Mouse (Mus musculus) large intestine, adult 2 months (tissue): ENCODE measurements around the gene Asb10. TPM values are rescaled to one million over a fixed set of nuclear protein-coding genes. Genes with fewer than 3 reads are reported as not detected.

Source experiments
- DNase-seq: peaks from one replicate; pipeline ENCODE4 v3.0.0-alpha.2; 2012; ENCODE audit warnings: low read depth, low spot score
- WGBS: fragments of 180-500 bp; shearing (Covaris S2); methylation state at CpG from one replicate; pipeline ENCODE4 v1.1.7; 2018; 5-methylcytosine and 5-hydroxymethylcytosine counted together
- polyA plus RNA-seq: library from polyadenylated mRNA; depleted of rRNA; stranded (reverse); fragments of >200 nt; gene quantifications from 2 replicates; pipeline ENCODE4 v1.2.3, GENCODE M21; 2012; rRNA removed

Asb10 gene
- polyA plus RNA-seq, 1 experiment = 0.20 TPM

DNA sequence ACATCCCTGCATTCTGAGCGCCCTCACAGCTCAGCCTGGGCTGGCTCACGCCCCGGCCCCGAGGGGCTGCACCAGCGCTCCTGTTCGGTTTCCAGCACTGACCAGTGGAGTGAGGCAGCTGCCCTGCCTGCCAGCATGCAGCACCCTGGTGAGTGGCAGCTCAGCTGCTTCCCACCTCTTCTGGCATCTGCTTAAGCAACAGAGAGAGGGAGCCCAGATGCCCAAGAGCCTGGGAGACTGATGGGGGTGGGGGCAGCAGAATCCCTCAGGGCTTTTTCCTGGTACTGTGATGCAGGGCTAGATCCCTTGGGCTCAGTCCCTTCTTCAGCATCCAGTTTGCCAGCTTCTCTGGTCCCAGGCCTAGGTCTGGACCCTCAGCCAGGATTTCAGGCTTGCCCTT, 44.0 kb downstream of the Asb10 start:
- DNase-seq = no peak
- 89% methylated on average over 6 of the region's 6 CpGs for WGBS

DNA sequence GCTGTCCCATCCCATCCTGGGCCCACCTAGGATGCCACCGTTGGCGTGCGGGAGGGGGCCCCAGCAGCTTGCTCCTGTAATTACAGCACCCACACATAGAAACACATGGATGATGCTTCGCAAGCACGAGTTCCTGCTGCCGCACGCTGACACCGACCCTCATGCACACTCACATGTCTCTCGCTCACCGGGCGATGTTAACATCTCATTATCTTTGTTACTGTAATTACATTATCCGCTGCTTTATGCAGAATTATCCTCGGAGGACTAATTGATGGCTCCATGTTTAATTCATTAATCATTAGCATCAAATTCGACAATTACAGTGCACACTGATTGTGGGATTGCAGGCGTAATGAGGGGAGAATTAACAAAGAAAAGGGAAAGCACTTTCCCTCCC, 45.8 kb downstream of the Asb10 start:
- 95% methylated on average over 15 of the region's 15 CpGs for WGBS
- no peak for DNase-seq

DNA sequence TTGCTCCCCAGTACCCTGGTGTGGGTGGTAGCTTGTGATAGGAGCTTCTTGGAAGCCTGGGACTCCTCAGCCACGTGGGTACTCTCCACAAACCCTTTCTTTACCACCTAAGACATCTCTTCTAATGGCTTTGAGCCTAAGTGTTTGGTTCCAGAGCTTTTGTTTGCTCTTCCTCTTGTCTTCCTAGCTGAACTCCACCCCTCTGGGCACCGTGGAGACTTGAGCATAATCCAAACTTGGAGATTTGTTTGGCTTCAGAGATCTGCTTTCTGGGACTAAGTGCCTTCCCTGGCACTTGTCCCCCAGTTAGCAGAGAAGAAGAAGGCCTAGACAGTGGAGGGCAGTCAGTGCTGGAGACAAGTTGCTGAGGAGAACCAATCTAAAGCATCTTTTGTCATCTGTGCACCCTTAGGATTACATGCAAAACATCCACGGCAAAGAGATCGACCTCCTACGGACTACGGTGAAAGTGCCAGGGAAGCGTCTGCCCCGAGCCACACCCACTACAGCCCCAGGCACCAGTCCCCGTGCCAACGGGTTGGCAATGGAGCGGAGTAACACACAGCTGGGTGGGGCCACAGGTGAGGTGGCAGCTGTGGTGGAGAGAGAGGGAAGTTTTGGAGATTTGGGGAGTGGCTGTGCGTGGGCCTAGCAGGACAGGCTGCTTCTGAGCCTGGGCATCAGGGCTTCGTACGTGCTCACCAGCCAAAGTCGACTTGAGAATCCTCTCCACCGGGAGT, 48.1 kb downstream of the Asb10 start:
- WGBS = 35% methylated on average over 16 of the region's 16 CpGs
- DNase-seq = no peak

DNA sequence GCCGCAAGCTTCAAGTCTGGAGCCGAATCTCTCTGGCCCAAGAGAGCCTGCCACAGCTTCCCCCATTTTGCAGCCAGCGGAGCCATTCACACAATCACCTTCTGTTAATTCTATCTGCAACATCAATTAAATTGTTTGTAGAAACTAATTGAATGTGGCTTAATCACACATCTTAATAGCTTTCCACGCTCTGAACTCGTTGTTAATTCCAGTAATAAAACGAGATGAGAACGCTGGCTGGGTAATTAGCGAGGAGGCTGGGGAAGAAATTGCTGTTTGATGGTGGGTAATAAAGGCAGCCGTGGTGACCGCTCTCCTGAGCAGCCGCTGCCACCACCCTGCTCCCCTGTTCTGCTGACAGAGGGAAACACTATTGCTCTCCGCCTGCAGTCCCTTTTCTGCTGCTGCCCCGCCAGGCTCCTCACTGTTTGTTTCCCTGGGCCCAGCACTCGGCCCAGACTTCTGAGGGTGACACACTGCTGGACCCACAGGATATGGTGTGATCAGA, 50.3 kb downstream of the Asb10 start:
- WGBS = 42% methylated on average over 14 of the region's 14 CpGs
- DNase-seq = no peak

DNA sequence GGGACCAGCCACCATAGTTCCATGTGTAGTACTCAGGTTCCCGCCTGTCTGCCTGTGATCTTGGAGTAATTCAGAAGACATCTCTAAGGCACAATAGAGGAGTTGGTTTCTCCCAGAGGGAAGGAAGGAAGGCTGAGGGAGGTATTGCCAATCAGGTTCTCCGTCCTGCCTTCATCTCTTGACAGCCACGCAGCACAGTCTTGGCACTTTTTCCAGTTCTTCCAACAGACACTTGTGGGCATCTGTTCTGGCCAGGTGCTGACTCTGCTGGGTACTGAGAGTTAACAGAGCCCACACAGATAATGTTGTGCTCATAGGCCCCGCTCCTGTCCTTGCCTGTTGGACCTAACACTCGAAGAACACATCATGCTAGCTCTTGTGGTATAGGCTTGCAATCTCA, 54.0 kb downstream of the Asb10 start:
- no peak for DNase-seq
- WGBS = 97% methylated on average over 5 of the region's 5 CpGs

DNA sequence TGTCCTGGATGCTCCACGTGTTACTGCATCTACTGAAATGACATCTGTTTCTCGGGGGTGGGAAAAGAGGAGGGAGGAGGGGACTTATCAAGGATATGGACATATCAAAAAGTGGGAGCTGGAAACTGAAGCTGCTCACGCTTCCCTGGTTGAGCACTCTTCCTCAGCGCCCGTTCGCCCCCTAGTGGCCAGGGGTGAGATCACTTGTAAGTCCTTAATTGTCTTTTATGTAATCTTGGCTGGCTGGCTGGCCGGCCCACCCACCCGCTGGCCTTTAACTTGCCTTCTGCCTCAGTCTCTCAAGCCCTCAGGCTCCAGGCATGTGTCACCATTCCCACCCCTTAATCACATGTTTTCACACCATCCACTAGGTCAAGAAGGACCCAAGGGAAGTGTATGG, 54.7 kb downstream of the Asb10 start:
- DNase-seq = no peak
- WGBS = 4% methylated on average over 8 of the region's 8 CpGs

DNA sequence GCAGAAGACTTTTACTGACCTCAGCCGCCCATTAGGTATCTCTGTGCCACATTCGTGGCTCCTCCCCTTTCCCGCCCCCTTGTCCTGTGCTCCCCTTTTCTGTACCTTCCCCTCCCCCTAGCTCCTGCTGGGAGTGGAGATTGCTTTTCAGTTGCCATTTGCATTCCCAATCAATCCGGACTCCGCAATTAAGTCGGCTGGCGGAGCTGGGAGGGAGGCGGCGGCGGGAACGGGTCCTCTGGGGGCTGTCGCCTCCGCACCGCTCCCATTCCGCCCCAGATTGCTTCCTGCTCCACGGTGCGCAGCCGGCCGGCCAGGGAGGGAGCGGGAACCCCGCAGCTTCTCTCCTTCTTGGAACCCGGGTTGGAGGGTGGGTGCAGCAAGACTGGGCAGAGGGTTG, 55.8 kb downstream of the Asb10 start:
- 88% methylated on average over 22 of the region's 22 CpGs for WGBS
- DNase-seq = no peak

DNA sequence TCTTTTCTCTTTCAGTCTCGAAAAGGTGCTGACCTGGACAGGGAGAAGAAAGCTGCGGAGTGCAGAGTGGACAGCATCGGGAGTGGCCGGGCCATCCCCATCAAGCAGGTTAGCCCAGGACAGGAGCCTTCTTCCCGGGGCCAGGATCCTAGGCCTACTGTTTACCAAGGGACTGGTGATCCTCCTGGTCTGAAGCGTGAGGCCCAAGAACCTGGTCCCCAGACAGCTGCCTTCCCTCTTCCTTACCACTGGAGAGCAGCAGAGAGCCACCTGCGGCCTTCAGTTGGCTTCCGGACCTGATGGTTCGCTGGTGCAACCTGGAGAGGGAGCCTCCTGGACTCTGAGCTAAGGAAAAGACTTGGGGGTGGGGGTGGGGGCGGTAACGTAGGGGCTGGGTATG, 57.5 kb downstream of the Asb10 start:
- WGBS = 18% methylated on average over 11 of the region's 11 CpGs
- DNase-seq = no peak

Other genes starting within 250 kb of the Asb10 start
- 16.6 and 17.6 TPM in 2 replicates for gene Kcnh2, start 189.4 kb downstream of the Asb10 start, polyA plus RNA-seq
- 3.1 and 4.3 TPM in 2 replicates for gene Nos3, start 176.2 kb downstream of the Asb10 start, polyA plus RNA-seq
- gene Atg9b, start 148.8 kb downstream of the Asb10 start, polyA plus RNA-seq = 0.93 and 1.0 TPM in 2 replicates
- gene Abcb8, start 147.3 kb downstream of the Asb10 start, polyA plus RNA-seq = 57.7 and 79.6 TPM in 2 replicates
- 0.38 and 1.1 TPM in 2 replicates for gene Asic3, start 127.6 kb downstream of the Asb10 start, polyA plus RNA-seq
- 59.2 and 62.5 TPM in 2 replicates for gene Cdk5, start 117.4 kb downstream of the Asb10 start, polyA plus RNA-seq
- gene Slc4a2, start 117.1 kb downstream of the Asb10 start, polyA plus RNA-seq = 66.2 and 89.9 TPM in 2 replicates
- 185 and 240 TPM in 2 replicates for gene Fastk, start 95.7 kb downstream of the Asb10 start, polyA plus RNA-seq
- gene Tmub1, start 93.1 kb downstream of the Asb10 start, polyA plus RNA-seq = 65.4 and 70.3 TPM in 2 replicates
- gene Agap3, start 88.8 kb downstream of the Asb10 start, polyA plus RNA-seq = 30.4 and 37.2 TPM in 2 replicates
- gene Gbx1, start 13.8 kb downstream of the Asb10 start, polyA plus RNA-seq = 0.02 TPM in 1 of 2 replicates, not detected in the other
- not detected in 2 replicates for gene 4931409K22Rik, start 15.8 kb upstream of the Asb10 start, polyA plus RNA-seq
- 33.9 and 36.5 TPM in 2 replicates for gene Abcf2, start 36.5 kb upstream of the Asb10 start, polyA plus RNA-seq
- 13.5 and 17.4 TPM in 2 replicates for gene Chpf2, start 45.8 kb upstream of the Asb10 start, polyA plus RNA-seq
- 9.3 and 10.0 TPM in 2 replicates for gene Smarcd3, start 83.4 kb upstream of the Asb10 start, polyA plus RNA-seq
- 27.5 and 36.4 TPM in 2 replicates for gene Nub1, start 144.6 kb upstream of the Asb10 start, polyA plus RNA-seq
- gene Wdr86, start 189.7 kb upstream of the Asb10 start, polyA plus RNA-seq = 0.62 and 1.3 TPM in 2 replicates
- 0.11 TPM in 1 of 2 replicates, not detected in the other for gene Crygn, start 217.0 kb upstream of the Asb10 start, polyA plus RNA-seq